Mouse (Mus musculus) heart, postnatal 4 days (tissue): ENCODE measurements around the gene Prdm13. TPM values are rescaled to one million over a fixed set of nuclear protein-coding genes. Genes with fewer than 3 reads are reported as not detected.
A peak's percentile ranks its signal among the peaks of the same experiment; 100 is the strongest.

Experiments used
- DNase-seq: peaks from one replicate; pipeline ENCODE4 v3.0.0; 2021
- total RNA-seq, 2 experiments: library from RNA; stranded (reverse); gene quantifications; 2 replicates each; pipeline ENCODE4 v1.2.3; 2021

The Prdm13 gene
- total RNA-seq, 2 experiments from 2014 or later = not detected

DNA sequence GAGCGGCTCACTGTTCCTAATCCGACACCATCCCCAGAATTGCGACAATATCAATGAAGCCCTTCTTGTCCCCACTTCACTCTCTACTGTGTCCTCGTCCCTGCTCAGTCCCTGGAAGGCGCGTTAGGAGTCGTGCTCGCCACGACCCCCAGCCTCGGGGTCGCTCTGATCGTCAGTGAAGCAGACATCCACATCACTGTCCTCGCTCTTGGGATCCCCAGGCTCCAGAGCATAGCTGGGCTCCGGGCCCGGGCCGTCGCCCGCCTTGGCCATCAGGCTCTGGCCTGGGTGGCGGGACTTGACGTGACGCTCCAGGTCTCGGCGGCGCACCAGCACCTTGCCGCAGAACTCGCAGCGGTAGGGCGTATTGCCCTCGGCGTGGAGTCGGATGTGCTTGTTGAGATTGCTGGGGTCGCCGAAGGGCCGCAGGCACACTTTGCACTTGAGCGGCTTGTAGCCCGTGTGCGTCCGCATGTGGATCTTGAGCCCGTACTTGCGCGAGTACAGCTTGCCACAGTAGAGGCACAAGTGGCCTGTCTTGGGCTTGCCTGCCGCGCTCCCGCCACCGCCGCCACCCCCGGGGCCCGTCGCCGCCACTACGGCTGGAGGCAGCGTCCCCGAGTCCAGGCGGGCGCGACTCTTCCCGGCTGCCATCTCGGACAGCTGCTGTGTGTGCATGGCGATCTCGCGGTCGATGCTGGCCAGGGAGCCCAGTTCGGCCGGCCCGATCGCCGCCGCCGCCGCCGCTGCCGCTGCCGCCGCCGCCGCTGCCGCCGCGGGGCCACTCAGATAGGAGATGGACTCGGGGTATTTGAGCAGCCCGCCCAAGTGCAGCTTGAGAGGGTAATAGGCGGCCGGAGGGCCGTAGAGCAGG lies 7.4 kb downstream of the Prdm13 start:
- no peak for DNase-seq

DNA sequence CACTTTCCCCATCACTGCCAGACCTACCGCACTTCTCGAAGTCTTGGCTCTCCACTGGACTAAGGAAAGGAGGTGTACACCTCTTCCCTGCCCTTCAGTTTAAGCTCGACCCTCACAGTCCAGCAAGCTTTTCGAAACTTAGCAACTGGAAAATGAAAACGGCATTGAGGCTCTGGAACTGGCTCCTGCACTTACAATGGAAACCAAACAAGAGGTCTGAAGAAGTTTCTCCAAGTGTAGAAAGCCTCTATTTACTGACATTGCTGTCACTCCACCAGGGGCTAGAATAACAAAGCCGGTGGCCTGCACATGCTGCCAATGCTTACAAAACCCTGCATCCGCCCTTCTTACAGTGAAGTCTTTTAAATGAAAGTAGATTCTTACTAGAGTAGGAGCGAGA lies 11.1 kb downstream of the Prdm13 start:
- DNase-seq = no peak

DNA sequence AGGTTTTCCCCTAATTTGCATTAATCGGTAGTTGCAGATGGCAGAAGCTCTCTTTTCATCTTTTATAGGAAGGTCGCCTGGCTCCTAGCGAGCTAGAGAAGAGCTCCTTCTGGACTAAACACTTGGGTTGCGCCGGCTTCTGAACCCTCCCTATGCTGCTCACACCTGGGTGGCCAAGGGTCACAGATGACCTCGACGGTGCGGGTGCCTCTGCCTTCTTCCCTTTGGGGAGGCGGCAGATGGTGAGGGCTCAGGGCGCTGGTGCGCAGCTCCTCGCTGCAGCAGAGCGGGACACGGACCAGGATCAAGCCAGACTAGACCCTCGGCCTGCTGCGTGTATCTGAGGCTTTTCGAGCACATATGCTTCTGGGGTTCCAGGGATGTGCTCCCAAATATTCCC lies 11.7 kb downstream of the Prdm13 start:
- DNase-seq = no peak

DNA sequence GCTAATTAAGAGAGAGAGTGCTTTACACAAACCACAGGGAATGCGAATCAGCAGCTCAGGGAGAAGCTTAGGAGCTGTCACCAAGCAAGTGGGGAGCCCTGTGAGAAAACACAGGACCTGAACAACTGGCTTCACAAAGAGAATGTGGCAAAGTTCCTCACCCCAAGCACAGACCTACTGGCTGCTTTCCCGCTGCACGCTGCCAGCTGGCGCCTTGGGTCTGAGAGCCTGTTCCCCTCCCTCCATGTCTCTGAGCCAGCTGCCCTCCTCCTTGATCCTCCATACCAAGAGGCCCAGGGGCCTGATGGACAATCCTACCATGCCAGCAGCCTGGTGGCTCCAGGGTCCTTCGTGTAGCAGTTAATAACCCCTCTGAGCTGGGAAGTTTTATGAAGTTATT lies 19.8 kb downstream of the Prdm13 start:
- DNase-seq = peak; percentile 48

DNA sequence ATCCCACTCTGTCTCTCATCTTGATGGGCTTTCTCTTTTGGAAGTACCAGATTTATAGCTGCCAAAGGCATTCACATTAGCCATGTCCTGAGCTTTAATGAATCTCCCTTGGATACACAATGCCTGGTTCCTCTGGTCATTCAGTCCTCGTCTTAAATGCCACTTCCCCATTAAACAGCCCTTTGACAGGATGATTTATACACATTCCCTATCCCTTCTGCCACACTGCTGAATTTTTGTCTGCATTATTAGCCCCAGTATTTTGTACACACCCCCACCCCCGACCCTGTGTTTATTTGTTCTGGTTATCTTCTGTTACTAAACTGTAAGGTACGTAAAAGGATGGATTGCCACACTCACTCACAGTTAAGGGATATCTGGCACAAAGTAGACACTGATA lies 27.6 kb downstream of the Prdm13 start:
- no peak for DNase-seq

DNA sequence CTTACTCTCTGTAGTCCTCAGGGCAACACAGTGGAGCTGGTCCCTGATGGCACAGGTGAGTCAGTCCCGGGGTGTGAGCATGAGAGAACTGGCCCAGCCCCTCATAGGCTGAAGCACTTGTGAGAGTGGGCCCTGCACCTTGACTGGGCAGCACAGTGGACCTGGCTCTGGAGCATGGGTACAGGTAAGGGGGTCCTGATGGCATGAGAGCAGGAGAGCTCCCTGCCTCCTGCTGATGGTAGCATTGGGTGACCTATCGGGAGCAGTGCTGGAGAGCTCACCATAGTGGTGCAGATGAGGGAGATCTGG lies 56.5 kb downstream of the Prdm13 start:
- no peak for DNase-seq

DNA sequence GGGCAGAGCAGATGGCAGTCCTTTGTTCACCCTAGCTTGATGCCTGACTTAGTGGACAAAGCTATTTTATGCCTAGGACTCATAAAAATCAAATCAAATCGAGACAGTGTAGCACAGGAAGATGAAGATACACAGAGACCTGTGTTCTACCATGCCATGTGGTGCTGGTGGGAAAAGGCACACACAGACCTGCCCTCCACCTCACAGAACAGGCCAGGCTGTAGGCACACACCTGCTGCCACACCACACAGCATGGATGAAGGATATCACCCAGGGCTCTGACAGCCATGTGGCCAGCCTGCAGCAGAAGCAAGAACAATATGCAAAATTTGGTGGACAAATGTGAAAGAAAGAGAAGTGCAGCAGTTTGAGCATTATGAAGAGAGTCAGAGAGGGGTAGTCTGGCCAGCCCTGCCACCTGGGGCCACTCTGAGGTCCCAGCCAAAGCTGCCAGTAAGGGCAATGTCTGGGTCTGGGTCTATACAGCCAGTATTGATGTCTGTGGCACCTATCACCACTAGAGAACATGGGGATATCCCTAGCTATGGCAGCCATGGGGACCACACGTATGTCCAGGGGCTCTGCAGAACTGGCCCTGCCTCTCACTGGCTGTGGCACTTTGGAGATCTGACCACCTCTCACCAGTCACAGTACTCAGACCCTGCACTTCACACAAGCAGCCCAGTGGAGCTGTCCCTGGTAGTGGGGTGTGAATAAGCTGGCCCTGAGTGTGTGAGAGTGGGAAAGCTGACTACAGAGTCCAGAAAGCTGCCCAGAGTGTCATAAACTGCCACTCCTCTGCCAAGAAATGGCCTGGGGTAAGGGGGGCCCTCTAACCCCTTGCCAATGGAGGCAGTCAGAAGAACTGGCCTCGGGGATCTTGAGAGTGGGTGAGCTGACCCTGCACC lies 57.1 kb downstream of the Prdm13 start:
- no peak for DNase-seq

Other genes starting within 250 kb of the Prdm13 start
- gene Ccnc, start 41.7 kb upstream of the Prdm13 start, total RNA-seq = 10 to 100 TPM; 17.5 to 18.5 TPM
- gene Usp45, start 81.2 kb upstream of the Prdm13 start, total RNA-seq = 10 to 100 TPM; 12.8 to 13.6 TPM
- 10 to 100 TPM; 10.9 to 13.0 TPM for gene Tstd3, start 81.2 kb upstream of the Prdm13 start, total RNA-seq
- 10 to 100 TPM; 50.7 to 58.4 TPM for gene Pnisr, start 161.6 kb upstream of the Prdm13 start, total RNA-seq
- 10 to 100 TPM; 24.7 to 25.4 TPM for gene Coq3, start 193.7 kb upstream of the Prdm13 start, total RNA-seq
- 1 to 10 TPM; 5.1 TPM for gene Faxc, start 245.4 kb upstream of the Prdm13 start, total RNA-seq